Mouse (Mus musculus) heart, embryonic 14.5 days (tissue): ENCODE data around the gene Nt5e. TPM values are rescaled to one million over a fixed set of nuclear protein-coding genes. Genes with fewer than 3 reads are reported as not detected.

Experiments
- ATAC-seq: fragments of 200-750 bp; cut with Nextera tagmentation; 2 replicates; pipeline ENCODE4 v1.8.0; 2017; ENCODE audit warnings: low read depth, moderate TSS enrichment; ENCODE audit not compliant: insufficient number of reproducible peaks, insufficient read depth, low FRiP score
- H3K27ac ChIP-seq, 2 experiments: fragments of 200-500 bp in 1 of 2; fragments of 300-500 bp in 1 of 2; sonication (generic) in 1 of 2; replicated peaks in 1 of 2; 2 replicates each; pipeline ENCODE4 v1.5.1; 2012 to 2014; ENCODE audit warnings: low read depth in 2 of 2, low read length in 2 of 2, control low read depth in 1 of 2, mild to moderate bottlenecking in 1 of 2, mixed read lengths in 1 of 2; ENCODE audit not compliant: control insufficient read depth in 1 of 2, insufficient read depth in 1 of 2
- H3K27me3 ChIP-seq: fragments of 300-500 bp; sonication (generic); 2 replicates; pipeline ENCODE4 v1.6.1; 2014; ENCODE audit warnings: mild to moderate bottlenecking, low read length, control low read depth; ENCODE audit not compliant: control insufficient read depth, insufficient read depth
- H3K36me3 ChIP-seq: fragments of 300-500 bp; sonication (generic); 2 replicates; pipeline ENCODE4 v1.6.1; 2014; ENCODE audit warnings: mild to moderate bottlenecking, control low read depth, low read length, mixed read lengths; ENCODE audit not compliant: control insufficient read depth, insufficient read depth
- H3K4me1 ChIP-seq, 2 experiments: fragments of 200-500 bp in 1 of 2; fragments of 300-500 bp in 1 of 2; sonication (generic) in 1 of 2; 2 replicates each; pipeline ENCODE4 v1.6.1; 2012 to 2014; ENCODE audit warnings: low read length in 2 of 2, control low read depth in 1 of 2, mixed read lengths in 1 of 2; ENCODE audit not compliant: control insufficient read depth in 2 of 2, insufficient read depth in 2 of 2
- H3K4me2 ChIP-seq: fragments of 300-500 bp; sonication (generic); 2 replicates; pipeline ENCODE4 v1.6.1; 2014; ENCODE audit warnings: mild to moderate bottlenecking, low read length
- H3K4me3 ChIP-seq, 2 experiments: fragments of 200-500 bp in 1 of 2; fragments of 300-500 bp in 1 of 2; sonication (generic) in 1 of 2; 2 replicates each; pipeline ENCODE4 v1.5.1; 2012 to 2014; ENCODE audit warnings: low read length in 2 of 2, mild to moderate bottlenecking in 2 of 2, control low read depth in 1 of 2, low read depth in 1 of 2, moderate library complexity in 1 of 2; ENCODE audit not compliant: control insufficient read depth in 1 of 2, insufficient read depth in 1 of 2
- H3K9ac ChIP-seq: fragments of 300-500 bp; sonication (generic); 2 replicates; pipeline ENCODE4 v1.6.1; 2014; ENCODE audit warnings: mild to moderate bottlenecking, low read length
- H3K9me3 ChIP-seq: fragments of 300-500 bp; sonication (generic); 2 replicates; pipeline ENCODE4 v1.6.1; 2016; ENCODE audit warnings: low read length, control low read depth; ENCODE audit not compliant: control insufficient read depth
- WGBS: fragments of 180-500 bp; shearing (Covaris S2); extraction: QIAGEN DNeasy Blood & Tissue Kit; methylation state at CpG from one replicate; pipeline ENCODE4 v1.1.7; 2014; 5-methylcytosine and 5-hydroxymethylcytosine counted together
- polyA plus RNA-seq: library from polyadenylated mRNA; unstranded; fragments of >200 nt; fragmentation: Nextera tagmentation; extraction: Ambion mirVana; gene quantifications from 2 replicates; pipeline ENCODE4 v1.2.1, GENCODE M21; 2014

Nt5e gene
- polyA plus RNA-seq, 1 experiment from 2014 or later = 5.6 TPM

DNA sequence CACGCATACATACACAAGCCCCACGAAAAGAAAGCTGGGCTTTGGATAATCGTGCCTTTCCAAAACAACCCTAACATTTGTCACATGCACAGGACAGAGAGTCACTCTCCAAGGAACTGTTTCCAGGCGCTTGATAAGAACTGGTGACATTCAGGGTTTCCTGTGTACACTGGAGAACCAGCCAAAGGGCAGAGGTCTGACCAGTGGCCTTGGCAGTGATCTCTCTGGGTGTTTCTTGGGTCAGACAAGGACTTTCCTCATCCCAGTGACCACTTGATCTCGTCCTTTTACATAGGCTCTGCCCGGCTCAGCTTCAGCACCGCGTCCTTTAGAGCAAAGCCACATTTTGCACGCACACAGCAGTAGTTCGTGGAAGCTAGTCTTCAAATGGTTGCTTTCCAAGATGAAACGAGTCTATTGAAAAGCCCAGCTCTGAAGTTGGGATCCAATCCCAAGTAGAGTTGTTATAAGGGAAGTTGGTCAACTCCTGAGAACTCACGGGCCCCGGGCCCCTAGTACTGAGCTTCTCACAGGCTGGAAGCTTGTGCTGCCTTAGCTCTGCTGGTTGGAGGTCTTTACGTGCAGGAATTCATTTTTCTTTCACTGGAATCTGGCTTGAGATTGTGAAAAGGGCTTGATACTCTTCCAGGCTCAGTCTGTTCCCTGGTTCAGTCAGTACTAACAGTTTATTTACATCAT lies 34.4 kb downstream of the Nt5e start:
- ATAC-seq = 0 out of 2 replicates have a peak, but pooled peaks have one; percentile 42
- 55% methylated on average over 14 of the region's 14 CpGs for WGBS
- Histone ChIP-seq H3K4me2 (no peak overlapping the region), H3K27me3 (no peaks in the 10 kb centered on the region), H3K4me3 (no peak overlapping the region), H3K9ac (no peak overlapping the region), H3K27ac (peak overlapping the region; percentile 8 to 46), H3K9me3 (no peaks in the 10 kb centered on the region), H3K36me3 (peaks cover 16% of the 10 kb centered on the region; the same call in 1 of the 2 replicates), H3K4me1 (peaks cover 9 to 17% of the 10 kb centered on the region in 2 experiments)

DNA sequence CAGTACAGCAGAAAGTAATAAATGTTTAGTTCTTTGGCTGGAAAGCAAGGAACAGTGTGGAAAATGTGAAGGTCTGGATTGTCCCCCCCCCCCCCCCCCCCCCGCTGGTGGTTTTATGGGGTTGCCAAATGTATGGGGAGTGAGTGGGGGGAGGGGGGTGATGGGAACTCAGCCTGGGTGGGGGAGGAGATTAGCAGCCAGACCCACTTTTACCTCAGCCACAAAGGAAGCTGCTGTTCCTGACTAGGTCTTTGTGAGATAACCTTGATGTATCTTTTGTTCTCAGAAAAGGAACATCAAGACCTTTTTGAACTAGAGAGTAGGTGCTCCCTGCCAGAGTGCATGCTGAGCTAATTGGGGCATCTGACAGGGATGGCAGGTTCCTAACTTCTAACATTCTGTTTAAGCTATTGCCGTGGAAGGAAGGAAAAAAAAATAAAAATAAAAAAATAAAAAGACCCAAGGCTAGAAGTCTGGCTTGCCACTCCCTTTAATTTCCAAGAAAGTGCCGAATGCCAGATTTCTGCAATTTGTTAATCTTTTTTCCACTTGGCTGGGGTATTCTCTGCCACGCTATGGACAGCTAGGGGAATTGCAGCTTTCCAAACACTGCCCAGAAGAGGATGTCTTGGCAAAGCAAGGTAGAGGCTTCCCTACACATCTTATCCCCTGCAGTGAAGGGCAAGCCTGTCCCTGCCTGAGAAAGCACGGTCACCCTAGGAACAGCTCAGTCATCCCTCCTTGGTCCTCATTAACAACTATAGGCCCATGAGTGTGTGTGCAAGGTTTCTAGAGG lies 35.3 kb downstream of the Nt5e start:
- Histone ChIP-seq H3K9ac (no peak overlapping the region), H3K4me1 (peaks cover 9 to 15% of the 10 kb centered on the region in 2 experiments), H3K9me3 (no peaks in the 10 kb centered on the region), H3K27me3 (no peaks in the 10 kb centered on the region), H3K4me3 (no peak overlapping the region), H3K36me3 (peaks cover 16% of the 10 kb centered on the region; the same call in 1 of the 2 replicates), H3K4me2 (no peak overlapping the region), H3K27ac (no peak overlapping the region; a peak in 2 of 4 replicates)
- 26% methylated on average over 5 of the region's 5 CpGs for WGBS
- ATAC-seq = no peak

DNA sequence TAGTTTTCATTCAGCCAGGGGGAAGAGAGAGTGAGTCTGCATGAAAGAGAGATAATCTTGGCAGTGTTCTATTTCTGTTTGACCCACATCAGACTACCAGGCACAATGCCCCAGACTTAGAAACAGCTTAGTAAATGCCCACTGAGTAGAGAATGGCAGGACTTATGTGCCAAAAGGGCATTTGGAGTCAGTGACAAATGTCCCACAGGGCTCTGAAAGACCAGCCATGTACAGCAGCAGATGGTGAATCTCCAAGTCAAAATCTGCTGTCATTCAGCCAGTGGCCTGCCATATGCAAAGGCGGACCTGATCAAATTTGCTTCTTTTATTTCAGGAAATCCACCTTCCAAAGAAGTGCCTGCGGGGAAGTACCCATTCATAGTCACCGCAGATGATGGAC lies 36.1 kb downstream of the Nt5e start:
- Histone ChIP-seq H3K27me3 (no peaks in the 10 kb centered on the region), H3K27ac (no peak overlapping the region), H3K9ac (no peak overlapping the region), H3K4me1 (peaks cover 9 to 15% of the 10 kb centered on the region in 2 experiments), H3K36me3 (peaks cover 16% of the 10 kb centered on the region; the same call in 1 of the 2 replicates), H3K9me3 (no peaks in the 10 kb centered on the region), H3K4me2 (no peak overlapping the region), H3K4me3 (no peak overlapping the region)
- WGBS = 94% methylated on average over 3 of the region's 3 CpGs
- no peak for ATAC-seq

DNA sequence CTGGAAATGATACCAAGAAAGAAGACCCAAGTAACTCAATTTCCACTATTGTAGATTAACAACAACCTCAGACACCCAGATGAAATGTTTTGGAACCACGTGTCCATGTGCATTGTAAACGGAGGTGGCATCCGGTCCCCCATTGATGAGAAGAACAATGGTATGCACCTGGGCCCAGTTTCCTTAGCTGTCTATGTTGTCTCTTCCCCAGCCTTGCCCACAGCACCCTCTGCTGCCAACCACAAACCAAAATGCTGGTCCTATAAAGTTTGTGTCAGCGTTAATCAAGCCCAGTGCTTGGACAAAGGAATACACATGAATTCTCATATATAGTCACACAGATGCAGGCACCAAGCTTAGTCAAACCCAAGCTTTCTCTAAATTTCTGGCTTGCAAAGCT lies 39.3 kb downstream of the Nt5e start:
- no peak overlapping the region for H3K4me2 ChIP-seq
- H3K27me3 ChIP-seq = no peaks in the 10 kb centered on the region
- peaks cover 34% of the 10 kb centered on the region for H3K36me3 ChIP-seq
- H3K4me1 ChIP-seq = peaks cover 5 to 15% of the 10 kb centered on the region in 2 experiments
- 89% methylated on average over 4 of the region's 4 CpGs for WGBS
- H3K9me3 ChIP-seq = no peaks in the 10 kb centered on the region
- no peak for ATAC-seq
- H3K27ac ChIP-seq = no peak overlapping the region
- H3K4me3 ChIP-seq = no peak overlapping the region
- H3K9ac ChIP-seq = no peak overlapping the region

DNA sequence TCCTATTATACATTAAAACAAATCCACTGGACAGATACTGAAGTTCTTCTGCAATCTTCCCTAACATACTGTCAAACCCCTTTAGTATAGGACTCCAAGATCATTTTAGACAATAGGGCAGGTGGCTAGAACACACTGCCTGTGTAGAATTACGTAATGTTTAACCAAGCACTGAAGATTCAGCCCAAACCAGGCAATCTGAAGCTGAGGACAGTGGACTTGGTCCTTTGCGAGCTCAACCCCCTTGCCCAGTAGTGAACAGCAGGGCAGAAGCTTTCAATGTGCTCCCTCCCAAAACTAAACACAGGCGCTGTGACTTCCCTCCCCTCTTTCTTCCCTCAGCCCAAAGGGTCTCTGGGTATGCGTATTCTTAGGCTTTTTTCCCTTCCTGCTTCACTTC lies 39.8 kb downstream of the Nt5e start:
- 89% methylated on average over 4 of the region's 4 CpGs for WGBS
- Histone ChIP-seq H3K27ac (no peak overlapping the region), H3K4me1 (peaks cover 2 to 15% of the 10 kb centered on the region in 2 experiments), H3K9me3 (no peaks in the 10 kb centered on the region), H3K9ac (no peak overlapping the region), H3K27me3 (no peaks in the 10 kb centered on the region), H3K4me3 (no peak overlapping the region), H3K4me2 (no peak overlapping the region), H3K36me3 (peaks cover 37% of the 10 kb centered on the region)
- ATAC-seq = no peak

DNA sequence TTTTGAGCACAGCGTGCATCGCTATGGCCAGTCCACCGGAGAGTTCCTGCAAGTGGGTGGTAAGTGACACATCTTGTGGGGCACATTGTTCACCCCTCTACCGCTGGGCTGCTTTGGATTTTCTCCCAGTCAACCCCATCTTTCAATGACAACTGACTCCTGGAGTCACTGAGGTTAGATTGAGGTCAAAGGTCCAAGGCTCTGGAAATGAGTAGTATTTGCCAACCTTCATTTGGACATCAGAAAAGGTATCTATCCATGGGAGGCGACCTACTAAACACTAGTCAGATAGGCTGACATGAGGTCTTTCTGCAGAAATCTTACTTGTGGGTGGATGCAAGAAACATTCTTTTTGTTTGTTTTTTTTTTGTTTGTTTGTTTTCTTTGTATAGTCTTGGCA lies 40.3 kb downstream of the Nt5e start:
- Histone ChIP-seq H3K9me3 (no peaks in the 10 kb centered on the region), H3K4me2 (no peak overlapping the region), H3K4me1 (peaks cover 2 to 10% of the 10 kb centered on the region in 2 experiments; a peak in 3 of 4 replicates), H3K27me3 (no peaks in the 10 kb centered on the region), H3K4me3 (no peak overlapping the region), H3K27ac (no peak overlapping the region), H3K9ac (no peak overlapping the region), H3K36me3 (peaks cover 37% of the 10 kb centered on the region)
- ATAC-seq = no peak
- WGBS = 85% methylated on average over 5 of the region's 5 CpGs

DNA sequence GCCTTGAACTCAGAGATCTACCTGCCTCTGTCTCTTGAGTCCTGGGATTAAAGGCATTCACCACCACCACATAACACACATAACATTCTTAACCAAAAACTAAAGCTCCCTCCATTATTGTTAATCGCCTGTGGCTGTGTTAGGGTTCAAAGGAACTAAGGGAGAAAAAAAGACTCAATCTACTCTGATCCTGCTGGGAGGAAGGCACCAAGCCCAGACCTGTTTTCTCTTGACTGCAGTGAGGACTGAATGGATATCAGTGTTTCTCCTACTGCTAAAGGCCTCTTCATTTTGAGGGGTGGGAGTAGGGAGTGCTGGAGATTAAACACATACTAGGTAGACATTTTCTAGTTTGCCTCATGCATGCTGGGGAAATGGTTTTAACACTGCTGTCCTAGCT lies 40.8 kb downstream of the Nt5e start:
- WGBS = 68% methylated on average over 1 of the region's 1 CpGs
- H3K4me2 ChIP-seq = no peak overlapping the region
- no peak overlapping the region for H3K4me3 ChIP-seq
- peaks cover 0 to 6% of the 10 kb centered on the region in 2 experiments; a peak in 2 of 4 replicates for H3K4me1 ChIP-seq
- peaks cover 40% of the 10 kb centered on the region for H3K36me3 ChIP-seq
- H3K9ac ChIP-seq = no peak overlapping the region
- no peaks in the 10 kb centered on the region for H3K27me3 ChIP-seq
- ATAC-seq = no peak
- no peaks in the 10 kb centered on the region for H3K9me3 ChIP-seq
- no peak overlapping the region for H3K27ac ChIP-seq
